Mouse (Mus musculus): ENCODE data around the gene Rps27a. TPM values are rescaled to one million over a fixed set of nuclear protein-coding genes. Genes with fewer than 3 reads are reported as not detected.

The Rps27a gene
- polyA plus RNA-seq, 1 experiment from 2014 or later = 974 TPM

GRCm38 (mm10) chr11:29496962-29497361 is 50.9 kb downstream of the Rps27a start:
- ATAC-seq (ENCODE audit: low FRiP score) (no peak), DNase-seq (ENCODE audit: low spot score, missing footprints) (no peak)
- Histone ChIP-seq H3K36me3 (ENCODE audit: control insufficient read depth, insufficient read depth, low read length) (peaks cover 6% of the 10 kb centered on the region; the same call in 1 of the 2 replicates), H3K9ac (ENCODE audit: low read length) (no peak overlapping the region), H3K4me1 (ENCODE audit: control insufficient read depth, insufficient read depth, low read length) (no peaks in the 10 kb centered on the region), H3K27me3 (ENCODE audit: control insufficient read depth, insufficient read depth, low read length) (no peaks in the 10 kb centered on the region), H3K4me3 (ENCODE audit: low read depth, low read length) (no peak overlapping the region), H3K4me2 (no peak overlapping the region), H3K27ac (ENCODE audit: low read depth, low read length) (no peak overlapping the region), H3K9me3 (ENCODE audit: control insufficient read depth, low read length) (no peaks in the 10 kb centered on the region)
- 91% methylated on average over 3 of the region's 3 CpGs for WGBS

Other genes with a start within 250 kb of the Rps27a start
- 52.8 and 52.9 TPM in 2 replicates for gene Ccdc88a, start 174.5 kb downstream of the Rps27a start, polyA plus RNA-seq (2014; fragmentation: Nextera tagmentation; extraction: Ambion mirVana)
- 22.6 and 26.2 TPM in 2 replicates for gene Prorsd1, start 33.1 kb downstream of the Rps27a start, polyA plus RNA-seq (2014; fragmentation: Nextera tagmentation; extraction: Ambion mirVana)
- 39.9 and 44.6 TPM in 2 replicates for gene Mtif2, start 21.7 kb downstream of the Rps27a start, polyA plus RNA-seq (2014; fragmentation: Nextera tagmentation; extraction: Ambion mirVana)
- gene Clhc1, start 159 bp downstream of the Rps27a start, polyA plus RNA-seq (2014; fragmentation: Nextera tagmentation; extraction: Ambion mirVana) = 0.15 and 0.59 TPM in 2 replicates
- gene Rtn4, start 144.8 kb upstream of the Rps27a start, polyA plus RNA-seq (2014; fragmentation: Nextera tagmentation; extraction: Ambion mirVana) = 75.3 and 78.3 TPM in 2 replicates